Mouse (Mus musculus) CH12.LX (cell line): ENCODE measurements around the gene Gpr15. TPM values are rescaled to one million over a fixed set of nuclear protein-coding genes. Genes with fewer than 3 reads are reported as not detected.
A peak's percentile ranks its signal among the peaks of the same experiment; 100 is the strongest.

Experiments
- DNase-seq: peaks from one replicate; pipeline ENCODE4 v3.0.0-alpha.2; 2013; ENCODE audit errors: extremely low read depth
- H3K27ac ChIP-seq: 2 replicates; pipeline ENCODE4 v1.5.1; 2012; ENCODE audit warnings: low read depth, mild to moderate bottlenecking, control low read depth, moderate library complexity; ENCODE audit not compliant: insufficient read depth
- H3K27me3 ChIP-seq: replicated peaks from 2 replicates; pipeline ENCODE3; 2012; ENCODE audit warnings: inconsistent platforms
- H3K36me3 ChIP-seq, 2 experiments: replicated peaks in 1 of 2; 2 replicates each; pipeline versions ENCODE3 to v1.6.1; 2012; ENCODE audit warnings: inconsistent platforms in 1 of 2, low read length in 1 of 2, mild to moderate bottlenecking in 1 of 2, mixed read lengths in 1 of 2, moderate library complexity in 1 of 2; ENCODE audit not compliant: control insufficient read depth in 1 of 2, insufficient read depth in 1 of 2
- H3K4me1 ChIP-seq, 2 experiments: 2 replicates each; pipeline ENCODE4 v1.6.1; 2012; ENCODE audit warnings: inconsistent platforms in 1 of 2, moderate library complexity in 1 of 2; ENCODE audit not compliant: insufficient read depth in 2 of 2, control insufficient read depth in 1 of 2
- H3K4me2 ChIP-seq: 2 replicates; pipeline ENCODE4 v1.6.1; 2012; ENCODE audit warnings: low read depth, mild to moderate bottlenecking, control low read depth; ENCODE audit not compliant: poor library complexity, insufficient read depth, severe bottlenecking
- H3K4me3 ChIP-seq, 3 experiments: fragments of 150-350 bp in 1 of 3; sonication (generic) in 1 of 3; replicated peaks in 1 of 3; 2 replicates each; pipeline versions ENCODE3 to v1.5.1; 2011 to 2012; ENCODE audit warnings: low read depth in 2 of 3, low read length in 2 of 3, mild to moderate bottlenecking in 2 of 3, moderate library complexity in 2 of 3, control low read depth in 1 of 3, improper control_type of control experiment in 1 of 3, inconsistent platforms in 1 of 3, mixed read lengths in 1 of 3; ENCODE audit not compliant: poor library complexity in 1 of 3
- H3K79me2 ChIP-seq: replicated peaks from 2 replicates; pipeline ENCODE4 v1.6.1; 2012; ENCODE audit warnings: mild to moderate bottlenecking, moderate library complexity; ENCODE audit not compliant: control insufficient read depth, poor library complexity, insufficient read depth, severe bottlenecking; ENCODE audit errors: extremely low read depth
- H3K9ac ChIP-seq: 2 replicates; pipeline ENCODE4 v1.6.1; 2012; ENCODE audit warnings: low read depth, mild to moderate bottlenecking, control low read depth, moderate library complexity; ENCODE audit not compliant: insufficient read depth
- H3K9me3 ChIP-seq: replicated peaks from 2 replicates; pipeline ENCODE3; 2012; ENCODE audit warnings: low read length, inconsistent platforms, mixed read lengths
- BHLHE40 ChIP-seq: IDR thresholded peaks from 2 replicates; pipeline ENCODE4 v1.6.1; 2011; ENCODE audit warnings: mild to moderate bottlenecking, low read depth, low read length, improper control_type of control experiment
- CHD1 ChIP-seq: IDR thresholded peaks from 2 replicates; pipeline ENCODE4 v1.6.1; 2012; ENCODE audit warnings: low read depth, low read length, improper control_type of control experiment, inconsistent platforms
- CHD2 ChIP-seq: IDR thresholded peaks from 2 replicates; pipeline ENCODE4 v1.6.1; 2011; ENCODE audit warnings: low read length, improper control_type of control experiment
- CTCF ChIP-seq, 2 experiments: IDR thresholded peaks in 1 of 2; conservative IDR thresholded peaks in 1 of 2; 2 replicates each; pipeline ENCODE4 v1.5.1; 2011 to 2012; ENCODE audit warnings: low read depth in 2 of 2, low read length in 2 of 2, improper control_type of control experiment in 1 of 2, inconsistent platforms in 1 of 2, mild to moderate bottlenecking in 1 of 2, moderate library complexity in 1 of 2
- E2F4 ChIP-seq: IDR thresholded peaks from 2 replicates; pipeline ENCODE4 v1.6.1; 2011; ENCODE audit warnings: low read depth, low read length, improper control_type of control experiment; ENCODE audit not compliant: insufficient replicate concordance
- ELF1 ChIP-seq: IDR thresholded peaks from 2 replicates; pipeline ENCODE4 v1.6.1; 2014; ENCODE audit warnings: low read depth, mild to moderate bottlenecking, inconsistent platforms, low read length, improper control_type of control experiment
- EP300 ChIP-seq: IDR thresholded peaks from 2 replicates; pipeline ENCODE4 v1.6.1; 2011; ENCODE audit warnings: low read length, improper control_type of control experiment
- GABPA ChIP-seq: IDR thresholded peaks from 2 replicates; pipeline ENCODE4 v1.6.1; 2012; ENCODE audit warnings: low read depth, low read length, improper control_type of control experiment, inconsistent platforms; ENCODE audit not compliant: insufficient replicate concordance
- HCFC1 ChIP-seq: IDR thresholded peaks from 2 replicates; pipeline ENCODE4 v1.6.1; 2012; ENCODE audit warnings: low read depth, mild to moderate bottlenecking, inconsistent platforms, low read length, improper control_type of control experiment
- IRF4 ChIP-seq: IDR thresholded peaks from 2 replicates; pipeline ENCODE4 v1.6.1; 2014; ENCODE audit warnings: low read depth, mild to moderate bottlenecking, inconsistent platforms, low read length, improper control_type of control experiment
- JUND ChIP-seq: conservative IDR thresholded peaks from 2 replicates; pipeline ENCODE4 v1.6.1; 2011; ENCODE audit warnings: low read depth, low read length, improper control_type of control experiment
- KAT2A ChIP-seq: IDR thresholded peaks from 2 replicates; pipeline ENCODE4 v1.6.1; 2012; ENCODE audit warnings: low read length, improper control_type of control experiment, inconsistent platforms; ENCODE audit not compliant: insufficient replicate concordance
- MAX ChIP-seq: IDR thresholded peaks from 2 replicates; pipeline ENCODE4 v1.6.1; 2011; ENCODE audit warnings: low read length, improper control_type of control experiment
- MAZ ChIP-seq: IDR thresholded peaks from 2 replicates; pipeline ENCODE4 v1.6.1; 2012; ENCODE audit warnings: low read depth, mild to moderate bottlenecking, inconsistent platforms, low read length, improper control_type of control experiment, moderate library complexity
- MEF2A ChIP-seq: IDR thresholded peaks from 2 replicates; pipeline ENCODE4 v1.6.1; 2014; ENCODE audit warnings: low read depth, mild to moderate bottlenecking, inconsistent platforms, low read length, improper control_type of control experiment, borderline replicate concordance
- MXI1 ChIP-seq: IDR thresholded peaks from 2 replicates; pipeline ENCODE4 v1.6.1; 2011; ENCODE audit warnings: mild to moderate bottlenecking, low read depth, low read length, improper control_type of control experiment
- MYC ChIP-seq: IDR thresholded peaks from 2 replicates; pipeline ENCODE4 v1.6.1; 2011; ENCODE audit warnings: low read depth, mild to moderate bottlenecking, improper control_type of control experiment, low read length
- NELFE ChIP-seq: IDR thresholded peaks from 2 replicates; pipeline ENCODE4 v1.6.1; 2011; ENCODE audit warnings: low read depth, low read length, improper control_type of control experiment
- NRF1 ChIP-seq: IDR thresholded peaks from 2 replicates; pipeline ENCODE4 v1.6.1; 2014; ENCODE audit warnings: low read depth, mild to moderate bottlenecking, inconsistent platforms, low read length, improper control_type of control experiment, moderate library complexity
- POLR2A ChIP-seq: IDR thresholded peaks from 2 replicates; pipeline ENCODE4 v1.6.1; 2011; ENCODE audit warnings: low read depth, mild to moderate bottlenecking, improper control_type of control experiment, low read length
- POLR2AphosphoS2 ChIP-seq: IDR thresholded peaks from 2 replicates; pipeline ENCODE4 v1.6.1; 2011; ENCODE audit warnings: low read depth, low read length, improper control_type of control experiment
- RCOR1 ChIP-seq: conservative IDR thresholded peaks from 2 replicates; pipeline ENCODE4 v1.6.1; 2012; ENCODE audit warnings: low read depth, mild to moderate bottlenecking, inconsistent platforms, low read length, improper control_type of control experiment
- SIN3A ChIP-seq: IDR thresholded peaks from 2 replicates; pipeline ENCODE4 v1.6.1; 2012; ENCODE audit warnings: low read length, improper control_type of control experiment, inconsistent platforms
- SMC3 ChIP-seq: IDR thresholded peaks from 2 replicates; pipeline ENCODE4 v1.6.1; 2011; ENCODE audit warnings: low read depth, low read length, improper control_type of control experiment
- TBP ChIP-seq: conservative IDR thresholded peaks from 2 replicates; pipeline ENCODE4 v1.6.1; 2011; ENCODE audit warnings: low read depth, low read length, improper control_type of control experiment
- TCF12 ChIP-seq: IDR thresholded peaks from 2 replicates; pipeline ENCODE4 v1.6.1; 2014; ENCODE audit warnings: low read depth, mild to moderate bottlenecking, inconsistent platforms, low read length, improper control_type of control experiment
- USF2 ChIP-seq: conservative IDR thresholded peaks from 2 replicates; pipeline ENCODE4 v1.6.1; 2011; ENCODE audit warnings: low read depth, low read length, improper control_type of control experiment
- ZC3H11A ChIP-seq: IDR thresholded peaks from 2 replicates; pipeline ENCODE4 v1.6.1; 2012; ENCODE audit warnings: low read depth, mild to moderate bottlenecking, inconsistent platforms, low read length, improper control_type of control experiment
- ZKSCAN1 ChIP-seq: IDR thresholded peaks from 2 replicates; pipeline ENCODE4 v1.6.1; 2012; ENCODE audit warnings: low read depth, inconsistent platforms, low read length, improper control_type of control experiment, borderline replicate concordance
- ZMIZ1 ChIP-seq: IDR thresholded peaks from 2 replicates; pipeline ENCODE4 v1.6.1; 2012; ENCODE audit warnings: low read depth, mild to moderate bottlenecking, inconsistent platforms, low read length, improper control_type of control experiment
- dilution Hi-C: fragments of 300-500 bp; cut with MboI; formaldehyde crosslinking; loops from 2 replicates; pipeline ENCODE4 v1.14.3; 2020; ENCODE audit warnings: low sequenced_read_pairs; ENCODE audit not compliant: extremely low pct_unique_long_range_greater_than_20kb, extremely low pct_ligation_motif_present
- in situ Hi-C: fragments of 300-500 bp; cut with MboI; formaldehyde crosslinking; loops from 3 replicates; pipeline ENCODE4 v1.14.3; 2019; ENCODE audit warnings: low sequenced_read_pairs, low pct_ligation_motif_present, low pct_unique_long_range_greater_than_20kb, mixed read lengths
- polyA plus RNA-seq: library from polyadenylated mRNA; unstranded; fragments of >175 nt; gene quantifications from 2 replicates; pipeline ENCODE4 v1.2.1, GENCODE M21; 2012; ENCODE audit warnings: low read depth; ENCODE audit not compliant: insufficient read length
- total RNA-seq, 2 experiments: library from RNA; depleted of rRNA; stranded (reverse); fragments of 300-350 nt in 1 of 2; fragments of >200 nt in 1 of 2; gene quantifications; 2 replicates each; pipeline ENCODE4 v1.2.3; 2012 to 2014

The Gpr15 gene
- total and polyA plus RNA-seq, 3 experiments, result 3.9 to 13.8 (median 8.3) TPM

- no peak for TF ChIP-seq ELF1
- peak; percentile 44 for TF ChIP-seq POLR2A
- no peak for TF ChIP-seq ZC3H11A
- TF ChIP-seq JUND, result peak; percentile 78
- peak; percentile 84 for TF ChIP-seq MEF2A
- no peak for TF ChIP-seq NELFE
- TF ChIP-seq SMC3, result 0 out of 2 replicates have a peak, but pooled peaks have one; percentile 4
- 0 out of 2 replicates have a peak, but pooled peaks have one; percentile 14 for TF ChIP-seq MYC
- no peak; the same call in none of the 2 replicates for TF ChIP-seq CHD1
- no peak for TF ChIP-seq RCOR1
- no peak for TF ChIP-seq MAX
- TF ChIP-seq TBP, result 0 out of 2 replicates have a peak, but pooled peaks have one; percentile 26
- peak; percentile 44; the same call in 1 of the 2 replicates for TF ChIP-seq MAZ
- no peak for TF ChIP-seq USF2
- peak; percentile 34; the same call in 1 of the 2 replicates for TF ChIP-seq CHD2
- TF ChIP-seq POLR2AphosphoS2, result 0 out of 2 replicates have a peak, but pooled peaks have one; percentile 37
- peak; percentile 64; the same call in 1 of the 2 replicates for TF ChIP-seq MXI1
- TF ChIP-seq ZKSCAN1, result no peak
- no peak for TF ChIP-seq E2F4
- TF ChIP-seq EP300, result peak; percentile 92
Measured at GRCm38 (mm10) chr16:58703382-58704124, 15.3 kb downstream of the Gpr15 start (continued).

- H3K27ac ChIP-seq, result peak overlapping the region; percentile 98
- H3K79me2 ChIP-seq, result no peaks in the 10 kb centered on the region; the same call in none of the 2 replicates
- H3K4me3 ChIP-seq, result peak overlapping the region; percentile 13 to 54 (median 26)
- peak overlapping the region; percentile 75 for H3K4me2 ChIP-seq
- no peaks in the 10 kb centered on the region for H3K9me3 ChIP-seq
- DNase-seq, result no peak
- no peaks in the 10 kb centered on the region for H3K36me3 ChIP-seq
- TF ChIP-seq CHD2, result no peak
- no peak for TF ChIP-seq KAT2A
- peak; percentile 59; the same call in 1 of the 2 replicates for TF ChIP-seq MXI1
- no peak for TF ChIP-seq NELFE
- peak; percentile 38; the same call in 1 of the 2 replicates for TF ChIP-seq TCF12
- peak; percentile 89 for TF ChIP-seq ELF1
- TF ChIP-seq IRF4, result no peak
- no peak for TF ChIP-seq POLR2A
- TF ChIP-seq MYC, result 0 out of 2 replicates have a peak, but pooled peaks have one; percentile 12
- no peak for TF ChIP-seq MEF2A
- TF ChIP-seq CHD1, result peak; percentile 82
- no peak for TF ChIP-seq BHLHE40
- no peak for TF ChIP-seq CTCF (conservative IDR thresholded peaks at IDR 0.05 in 1 of 2, IDR thresholded peaks at IDR 0.05 in 1 of 2; ENCODE audit: low read depth in 2 of 2, low read length in 2 of 2)
- no peak for TF ChIP-seq GABPA
- TF ChIP-seq USF2, result no peak
- TF ChIP-seq SIN3A, result peak; percentile 10; the same call in 1 of the 2 replicates
- peak; percentile 34; the same call in 1 of the 2 replicates for TF ChIP-seq HCFC1
- 0 out of 2 replicates have a peak, but pooled peaks have one; percentile 56 for TF ChIP-seq TBP
- 0 out of 2 replicates have a peak, but pooled peaks have one; percentile 18 for TF ChIP-seq EP300
- 0 out of 2 replicates have a peak, but pooled peaks have one; percentile 2 for TF ChIP-seq ZMIZ1
- TF ChIP-seq NRF1, result no peak
- dilution Hi-C loops (no loop called here), in situ Hi-C loops (loop anchor here (10.0 kb wide), 2 partner anchors 188 to 812 kb away; no protein-coding TSS in a partner anchor)
- peak overlapping the region; percentile 91 for H3K9ac ChIP-seq
- peaks cover 1% of the 10 kb centered on the region for H3K27me3 ChIP-seq
- H3K4me1 ChIP-seq, result peaks cover 20 to 64% of the 10 kb centered on the region in 2 experiments
Measured at GRCm38 (mm10) chr16:58702329-58702932, 16.4 kb downstream of the Gpr15 start.
